Mouse (Mus musculus) heart, adult 8-10 months (tissue): ENCODE data around the gene Pheta2. TPM values are rescaled to one million over a fixed set of nuclear protein-coding genes. Genes with fewer than 3 reads are reported as not detected.

Experiments
- DNase-seq: peaks from one replicate; pipeline ENCODE4 v3.0.0; 2022; ENCODE audit warnings: low spot score
- total RNA-seq, 4 experiments: library from RNA; stranded (reverse); gene quantifications; 2 replicates each; pipeline ENCODE4 v1.2.4; 2022

The Pheta2 gene
- under 1 TPM; 0.44 to 0.57 (median 0.48) TPM for total RNA-seq

- peak; percentile 97 for DNase-seq
These were observed at the start of gene Pheta2, which contains the start of the genes Naga and Smdt1 for GRCm38 (mm10) chr15:82338593-82339112. Gene Pheta2 (plus strand): TSS chr15:82338942. Gene Naga (minus strand): TSS chr15:82338925. Gene Smdt1 (plus strand): TSS chr15:82338959.

DNA sequence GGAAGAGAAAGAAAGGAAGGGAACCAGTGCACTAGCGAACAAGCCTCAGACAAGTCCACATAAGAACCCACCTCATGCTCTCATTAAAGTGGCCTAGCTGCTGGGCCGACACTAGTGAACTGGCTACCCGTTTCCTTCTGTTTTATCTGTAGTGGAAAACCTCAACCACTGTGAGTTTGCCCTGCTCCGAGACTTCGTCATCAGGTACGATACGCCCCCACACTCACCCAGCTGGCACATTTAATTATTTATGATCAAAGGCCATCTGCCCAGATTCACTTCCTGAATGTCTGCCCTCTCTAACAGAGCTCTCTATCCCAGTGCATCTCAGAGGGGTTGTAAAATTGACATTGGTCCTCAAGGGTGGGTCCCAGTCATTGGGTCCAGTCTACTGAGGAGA lies 48.5 kb upstream of the Pheta2 start:
- no peak for DNase-seq

DNA sequence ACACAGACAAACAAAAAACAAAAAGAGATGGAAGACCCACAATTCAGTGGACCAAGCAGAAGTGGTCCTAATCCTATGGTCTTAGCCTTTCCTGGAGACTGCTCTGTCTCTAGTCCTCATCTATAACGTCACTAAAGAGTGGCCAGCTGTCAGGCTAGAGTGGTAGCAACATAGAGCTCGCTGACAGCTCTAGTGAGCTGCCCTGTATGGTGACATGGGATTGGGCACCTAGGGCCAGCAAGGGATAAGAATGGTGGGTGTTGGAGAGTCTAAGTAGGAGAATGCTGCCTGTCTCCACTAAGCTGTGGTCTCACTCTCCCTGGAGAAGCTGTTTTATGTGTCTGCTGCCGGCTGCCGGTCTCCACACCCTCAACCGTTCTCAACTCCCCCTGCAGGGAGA lies 45.9 kb upstream of the Pheta2 start:
- no peak for DNase-seq

DNA sequence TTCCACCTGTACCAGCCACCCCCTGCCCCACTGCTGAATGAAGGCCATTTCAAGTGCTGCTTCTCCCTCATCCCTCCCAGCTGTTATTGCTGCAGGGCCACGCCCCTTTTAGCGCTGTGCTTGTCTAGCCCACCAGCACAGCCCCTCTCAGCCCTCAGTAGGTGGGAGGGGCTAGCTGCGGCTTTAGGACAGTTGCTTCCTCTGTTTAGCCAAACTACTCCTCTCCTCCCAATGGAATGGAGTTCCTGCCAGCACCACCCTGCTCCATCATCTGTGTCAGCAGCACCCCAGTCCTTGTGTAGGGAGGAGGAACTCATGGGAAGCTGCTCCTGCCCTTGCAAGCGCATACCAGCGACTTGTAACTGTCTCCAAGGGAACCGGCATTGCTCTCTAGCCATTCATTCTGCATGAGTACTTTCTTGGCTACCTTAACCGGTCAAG lies 45.5 kb upstream of the Pheta2 start:
- no peak for DNase-seq

DNA sequence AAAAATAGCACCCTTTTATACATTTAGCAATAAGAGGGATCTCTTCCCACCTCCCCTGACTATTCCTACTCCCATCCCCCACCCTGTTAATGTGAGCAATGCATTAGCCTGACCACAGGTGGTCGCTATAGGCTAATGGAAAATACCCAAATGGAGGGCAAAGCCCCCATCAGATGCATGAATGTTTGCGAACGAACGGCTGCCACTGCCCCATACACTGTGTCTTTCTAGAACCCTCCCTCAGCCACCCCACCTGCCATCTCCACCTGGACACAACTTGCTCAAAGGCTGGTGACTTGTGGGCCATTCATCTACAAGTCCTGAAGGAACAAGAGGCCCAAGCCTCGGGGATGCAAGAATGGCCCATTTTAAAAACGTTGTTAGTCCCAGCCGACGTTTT lies 44.7 kb upstream of the Pheta2 start:
- no peak for DNase-seq

GRCm38 (mm10) chr15:82298764-82299561 lies 39.8 kb upstream of the Pheta2 start, which contains the start of gene Wbp2nl:
Gene Wbp2nl (plus strand): TSS chr15:82298954.
- no peak for DNase-seq

- no peak for DNase-seq
These were observed 31.6 kb upstream of the Pheta2 start for GRCm38 (mm10) chr15:82307107-82307506.

GRCm38 (mm10) chr15:82308416-82308815 lies 30.3 kb upstream of the Pheta2 start:
- no peak for DNase-seq

DNA sequence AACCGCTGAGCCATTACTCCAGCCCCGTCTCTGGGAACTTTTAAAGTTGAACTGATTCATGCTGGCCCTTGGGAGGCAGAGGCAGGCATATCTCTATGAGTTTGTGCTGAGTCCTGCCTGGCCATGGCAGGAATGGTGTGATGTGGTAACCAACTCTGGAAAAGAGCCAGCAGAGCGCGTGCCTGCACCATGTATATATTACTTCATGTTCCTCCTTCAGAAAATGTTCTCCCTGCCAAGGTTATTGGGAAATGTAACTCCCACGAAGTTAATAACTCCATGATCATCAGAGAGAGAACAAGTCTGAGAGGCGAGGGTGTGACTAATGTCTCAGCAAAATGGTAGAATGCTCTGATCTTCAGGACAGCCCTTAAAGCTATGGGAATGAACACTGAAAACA lies 20.9 kb upstream of the Pheta2 start:
- DNase-seq, result no peak

- DNase-seq, result no peak
These were observed 19.1 kb upstream of the Pheta2 start for GRCm38 (mm10) chr15:82319613-82320012.

DNA sequence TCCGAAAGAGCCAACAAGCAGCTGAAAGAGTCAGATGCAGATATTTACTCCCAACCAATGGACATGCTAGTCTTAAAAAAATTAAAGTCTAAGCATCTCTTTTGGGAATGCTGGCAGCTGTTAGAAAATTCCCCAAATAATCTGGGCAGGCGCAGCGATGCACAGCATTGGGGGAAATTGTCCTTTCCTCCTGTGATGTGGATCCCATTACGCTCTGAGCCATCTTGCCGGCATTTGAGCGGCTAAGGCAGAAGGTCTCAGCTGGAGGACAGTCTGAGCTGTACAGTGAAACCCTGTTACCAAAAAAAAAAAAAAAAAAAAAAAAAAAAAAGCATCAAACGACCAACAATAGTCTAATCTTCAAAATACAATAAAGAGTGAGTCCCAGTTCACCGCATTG lies 16.5 kb upstream of the Pheta2 start:
- DNase-seq, result no peak

DNA sequence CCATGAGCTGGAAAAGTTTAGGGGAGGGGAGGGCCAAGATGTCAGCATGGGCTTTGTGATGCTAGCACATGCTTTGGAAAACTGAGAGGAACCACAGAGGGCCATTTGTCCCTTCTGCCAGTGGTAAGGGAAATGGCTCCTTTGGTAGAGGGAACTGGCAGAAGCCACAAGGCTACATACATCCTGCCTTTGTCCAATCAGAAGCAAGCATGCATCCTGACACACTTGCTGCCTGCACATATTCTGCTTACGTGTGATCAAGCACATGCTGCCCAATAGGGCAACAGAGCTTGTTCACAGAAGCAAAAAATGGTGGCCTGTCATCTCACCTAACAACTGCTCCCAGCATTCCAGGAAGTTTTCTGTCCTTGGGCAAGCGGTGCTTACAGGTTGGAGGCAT lies 13.4 kb upstream of the Pheta2 start:
- DNase-seq, result no peak

GRCm38 (mm10) chr15:82335194-82335593 lies 3.5 kb upstream of the Pheta2 start:
- no peak for DNase-seq

DNA sequence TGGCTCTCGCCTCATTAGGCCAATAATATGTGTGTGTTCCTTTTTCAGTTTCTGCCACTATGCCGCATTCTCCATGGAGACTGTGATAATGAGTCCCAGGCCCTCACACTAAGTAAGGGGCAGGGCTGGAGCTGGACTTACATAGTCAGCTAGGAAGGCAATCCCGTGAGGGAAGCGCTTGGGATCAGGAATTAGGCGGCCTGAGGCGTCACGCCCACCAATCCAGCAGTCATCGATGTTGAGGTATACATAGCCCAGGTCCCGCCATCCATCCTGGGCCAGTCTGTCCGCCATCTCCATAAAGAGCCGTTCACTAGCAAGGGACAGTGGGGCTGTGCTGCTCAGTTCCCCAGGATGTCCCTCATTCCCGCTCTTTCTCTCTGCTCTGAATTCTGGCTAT lies 2.1 kb upstream of the Pheta2 start:
- no peak for DNase-seq

- no peak for DNase-seq
These were observed 867 bp upstream of the Pheta2 start for GRCm38 (mm10) chr15:82337875-82338274.

DNA sequence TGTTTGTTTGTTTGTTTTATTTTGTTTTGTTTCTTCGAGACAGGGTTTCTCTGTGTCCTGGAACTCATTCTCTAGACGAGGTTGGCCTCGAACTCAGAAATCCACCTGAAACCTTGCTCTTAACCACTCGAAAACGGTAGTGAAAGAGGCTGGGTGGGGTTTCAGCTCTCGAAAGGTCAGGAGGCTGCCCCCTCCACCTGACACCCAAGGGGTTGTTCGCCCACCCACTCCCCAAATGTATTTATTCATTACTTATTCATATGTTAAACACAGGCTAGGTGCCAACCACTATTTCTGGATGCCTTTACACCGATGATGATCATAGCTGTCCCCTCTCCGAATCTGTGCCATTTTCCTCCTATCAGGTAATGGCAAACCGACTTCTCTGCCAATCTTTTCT lies 408 bp downstream of the Pheta2 start:
- no peak for DNase-seq

DNA sequence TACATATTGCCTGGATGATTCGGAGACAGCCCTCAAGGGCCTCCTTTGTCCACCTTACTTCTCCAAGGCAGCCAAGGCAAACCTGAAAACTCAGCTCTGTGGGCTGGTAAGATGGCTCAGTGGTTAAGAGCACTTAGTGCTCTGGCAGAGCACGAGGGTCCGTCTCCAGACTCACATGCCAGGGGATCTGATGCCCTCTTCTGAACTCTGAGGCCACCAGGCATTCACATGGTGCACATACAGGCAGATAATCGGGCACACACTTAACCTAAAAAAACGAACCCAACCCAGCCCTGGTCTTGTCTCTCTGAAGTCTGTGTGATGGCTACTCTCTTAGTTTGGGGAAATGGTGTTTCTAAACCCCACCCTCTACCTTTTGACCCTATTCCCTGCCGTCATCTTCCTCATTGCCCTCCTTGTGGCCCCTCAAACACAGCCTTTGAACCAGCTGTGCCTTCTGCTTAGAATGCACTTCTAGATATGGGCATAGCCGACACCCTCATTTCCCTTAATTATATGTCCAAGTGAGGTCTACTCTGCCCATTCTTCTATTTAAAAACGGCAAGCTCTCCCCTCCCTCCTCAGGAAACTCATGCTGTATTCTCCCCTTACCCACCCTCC lies 1.0 kb downstream of the Pheta2 start:
- DNase-seq, result no peak

DNA sequence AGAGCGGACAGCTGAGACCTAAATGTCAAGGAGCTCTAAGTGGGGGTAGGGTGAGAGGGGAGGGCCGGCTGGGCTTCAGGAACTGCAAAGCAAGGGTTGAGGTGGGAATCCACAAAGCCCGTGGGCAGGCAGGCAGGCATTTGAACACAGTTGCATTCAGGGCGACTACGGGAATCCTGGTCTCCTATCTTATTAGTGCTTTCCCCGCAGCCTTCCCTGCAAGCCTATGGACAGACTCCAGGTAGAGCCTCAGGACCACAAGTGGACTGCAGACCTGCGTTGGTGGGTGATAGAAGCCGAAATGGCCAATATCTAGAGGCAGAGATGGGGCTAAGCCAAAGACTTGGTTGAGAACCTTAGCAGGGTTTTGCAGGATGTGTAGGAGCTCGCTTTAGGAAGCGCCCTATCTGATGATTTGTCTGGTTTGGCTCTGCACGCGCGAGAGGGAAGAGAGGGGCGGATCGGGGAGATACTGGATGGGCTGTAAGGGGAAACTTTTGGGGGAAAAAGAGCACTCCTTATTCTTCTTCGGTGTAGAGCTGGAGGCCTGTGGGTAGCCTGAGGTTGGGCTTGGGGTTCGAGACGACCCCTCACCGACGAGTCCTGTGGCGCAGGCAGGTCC lies 1.8 kb downstream of the Pheta2 start:
- DNase-seq, result no peak

DNA sequence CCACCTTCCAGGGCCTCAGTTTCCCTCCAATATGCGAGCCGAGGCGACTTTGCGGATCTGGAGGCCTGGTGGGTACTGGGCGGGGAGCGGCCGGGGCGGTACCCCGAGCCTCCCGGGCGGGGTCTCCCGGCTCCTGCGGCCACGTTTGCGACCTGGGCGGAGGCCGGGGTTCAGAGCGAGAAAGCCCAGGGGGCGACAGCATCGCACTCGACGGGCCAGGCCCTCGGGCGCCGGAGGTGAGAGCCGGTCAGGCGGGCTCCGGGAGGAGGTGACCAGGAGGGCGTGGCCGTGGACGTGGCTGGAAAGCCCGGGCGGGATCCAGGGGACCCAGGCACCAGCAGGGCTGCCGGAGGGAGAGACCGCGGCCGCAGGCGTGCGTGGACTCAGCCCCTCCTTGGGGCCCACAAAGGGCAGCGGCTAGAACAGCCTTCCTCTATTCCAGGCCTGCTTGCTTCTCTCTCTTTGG lies 2.3 kb downstream of the Pheta2 start:
- DNase-seq, result peak; percentile 58

- no peak for DNase-seq
These were observed 3.2 kb downstream of the Pheta2 start for GRCm38 (mm10) chr15:82341675-82342542.

GRCm38 (mm10) chr15:82342543-82342935 lies 3.8 kb downstream of the Pheta2 start:
- no peak for DNase-seq
